Mouse (Mus musculus): Measurements from ENCODE around the gene Gm9945. TPM values are rescaled to one million over a fixed set of nuclear protein-coding genes. Genes with fewer than 3 reads are reported as not detected.

Gene Gm9945
- polyA plus RNA-seq, 1 experiment from 2014 or later: not detected

- Histone ChIP-seq H3K4me1 (ENCODE audit: control insufficient read depth, insufficient read depth, low read length) (peaks cover 17% of the 10 kb centered on the region), H3K4me2 (ENCODE audit: low read length) (no peak overlapping the region), H3K36me3 (ENCODE audit: control insufficient read depth, insufficient read depth, low read length) (no peaks in the 10 kb centered on the region), H3K4me3 (ENCODE audit: low read depth, low read length) (no peak overlapping the region), H3K27ac (ENCODE audit: low read length) (no peak overlapping the region), H3K9ac (ENCODE audit: low read depth, low read length) (no peak overlapping the region), H3K9me3 (replicated peaks; ENCODE audit: control insufficient read depth, low read length, poor library complexity, severe bottlenecking) (no peaks in the 10 kb centered on the region), H3K27me3 (ENCODE audit: control insufficient read depth, insufficient read depth, low read depth, low read length) (peaks cover 6% of the 10 kb centered on the region)
- WGBS: 90% methylated on average over 3 of the region's 3 CpGs
- no peak for ATAC-seq
Observed at GRCm38 (mm10) chr11:53522362-53522761, 42.4 kb downstream of the Gm9945 start.

GRCm38 (mm10) chr11:53522930-53523329 is 43.0 kb downstream of the Gm9945 start:
- peaks cover 3% of the 10 kb centered on the region for H3K27me3 ChIP-seq (ENCODE audit: control insufficient read depth, insufficient read depth, low read depth, low read length)
- H3K27ac ChIP-seq (ENCODE audit: low read length): no peak overlapping the region
- H3K9ac ChIP-seq (ENCODE audit: low read depth, low read length): no peak overlapping the region
- H3K4me1 ChIP-seq (ENCODE audit: control insufficient read depth, insufficient read depth, low read length): peaks cover 17% of the 10 kb centered on the region
- H3K4me2 ChIP-seq (ENCODE audit: low read length): no peak overlapping the region
- 76% methylated on average over 9 of the region's 9 CpGs for WGBS
- no peaks in the 10 kb centered on the region for H3K9me3 ChIP-seq (replicated peaks; ENCODE audit: control insufficient read depth, low read length, poor library complexity, severe bottlenecking)
- no peak overlapping the region for H3K4me3 ChIP-seq (ENCODE audit: low read depth, low read length)
- no peaks in the 10 kb centered on the region for H3K36me3 ChIP-seq (ENCODE audit: control insufficient read depth, insufficient read depth, low read length)
- ATAC-seq: no peak

GRCm38 (mm10) chr11:53523545-53524405 is 43.8 kb downstream of the Gm9945 start:
- Histone ChIP-seq H3K4me1 (ENCODE audit: control insufficient read depth, insufficient read depth, low read length) (peaks cover 19% of the 10 kb centered on the region), H3K27me3 (ENCODE audit: control insufficient read depth, insufficient read depth, low read depth, low read length) (no peaks in the 10 kb centered on the region), H3K9me3 (replicated peaks; ENCODE audit: control insufficient read depth, low read length, poor library complexity, severe bottlenecking) (no peaks in the 10 kb centered on the region), H3K9ac (ENCODE audit: low read depth, low read length) (no peak overlapping the region), H3K36me3 (ENCODE audit: control insufficient read depth, insufficient read depth, low read length) (no peaks in the 10 kb centered on the region), H3K27ac (ENCODE audit: low read length) (no peak overlapping the region), H3K4me2 (ENCODE audit: low read length) (no peak overlapping the region), H3K4me3 (ENCODE audit: low read depth, low read length) (no peak overlapping the region)
- no peak for ATAC-seq
- 84% methylated on average over 14 of the region's 14 CpGs for WGBS

- WGBS: 68% methylated on average over 6 of the region's 6 CpGs
- no peak overlapping the region for H3K4me3 ChIP-seq (ENCODE audit: low read depth, low read length)
- no peaks in the 10 kb centered on the region for H3K9me3 ChIP-seq (replicated peaks; ENCODE audit: control insufficient read depth, low read length, poor library complexity, severe bottlenecking)
- peaks cover 18% of the 10 kb centered on the region for H3K4me1 ChIP-seq (ENCODE audit: control insufficient read depth, insufficient read depth, low read length)
- H3K27ac ChIP-seq (ENCODE audit: low read length): no peak overlapping the region
- no peak for ATAC-seq
- no peak overlapping the region for H3K4me2 ChIP-seq (ENCODE audit: low read length)
- no peak overlapping the region for H3K9ac ChIP-seq (ENCODE audit: low read depth, low read length)
- H3K36me3 ChIP-seq (ENCODE audit: control insufficient read depth, insufficient read depth, low read length): no peaks in the 10 kb centered on the region
- H3K27me3 ChIP-seq (ENCODE audit: control insufficient read depth, insufficient read depth, low read depth, low read length): no peaks in the 10 kb centered on the region
Observed at GRCm38 (mm10) chr11:53524905-53525304, 44.9 kb downstream of the Gm9945 start.

- no peak overlapping the region for H3K27ac ChIP-seq (ENCODE audit: low read length)
- 43% methylated on average over 4 of the region's 4 CpGs for WGBS
- H3K9ac ChIP-seq (ENCODE audit: low read depth, low read length): no peak overlapping the region
- H3K27me3 ChIP-seq (ENCODE audit: control insufficient read depth, insufficient read depth, low read depth, low read length): no peaks in the 10 kb centered on the region
- H3K4me1 ChIP-seq (ENCODE audit: control insufficient read depth, insufficient read depth, low read length): peaks cover 15% of the 10 kb centered on the region
- no peak overlapping the region for H3K4me3 ChIP-seq (ENCODE audit: low read depth, low read length)
- H3K36me3 ChIP-seq (ENCODE audit: control insufficient read depth, insufficient read depth, low read length): no peaks in the 10 kb centered on the region
- no peak for ATAC-seq
- H3K9me3 ChIP-seq (replicated peaks; ENCODE audit: control insufficient read depth, low read length, poor library complexity, severe bottlenecking): no peaks in the 10 kb centered on the region
- H3K4me2 ChIP-seq (ENCODE audit: low read length): no peak overlapping the region
Observed at GRCm38 (mm10) chr11:53525461-53525860, 45.5 kb downstream of the Gm9945 start.

GRCm38 (mm10) chr11:53528397-53529252 is 48.7 kb downstream of the Gm9945 start:
- no peak overlapping the region for H3K4me3 ChIP-seq (ENCODE audit: low read depth, low read length)
- no peak for ATAC-seq
- no peaks in the 10 kb centered on the region for H3K9me3 ChIP-seq (replicated peaks; ENCODE audit: control insufficient read depth, low read length, poor library complexity, severe bottlenecking)
- H3K27me3 ChIP-seq (ENCODE audit: control insufficient read depth, insufficient read depth, low read depth, low read length): no peaks in the 10 kb centered on the region
- 86% methylated on average over 9 of the region's 9 CpGs for WGBS
- no peak overlapping the region for H3K4me2 ChIP-seq (ENCODE audit: low read length)
- H3K4me1 ChIP-seq (ENCODE audit: control insufficient read depth, insufficient read depth, low read length): 0 out of 2 replicates have a peak, but pooled peaks cover 5% of the 10 kb centered on the region
- H3K27ac ChIP-seq (ENCODE audit: low read length): no peak overlapping the region
- H3K36me3 ChIP-seq (ENCODE audit: control insufficient read depth, insufficient read depth, low read length): peaks cover 5% of the 10 kb centered on the region; the same call in 1 of the 2 replicates
- no peak overlapping the region for H3K9ac ChIP-seq (ENCODE audit: low read depth, low read length)

GRCm38 (mm10) chr11:53529253-53529557 is 49.2 kb downstream of the Gm9945 start:
- no peaks in the 10 kb centered on the region for H3K27me3 ChIP-seq (ENCODE audit: control insufficient read depth, insufficient read depth, low read depth, low read length)
- no peaks in the 10 kb centered on the region for H3K9me3 ChIP-seq (replicated peaks; ENCODE audit: control insufficient read depth, low read length, poor library complexity, severe bottlenecking)
- WGBS: 56% methylated on average over 6 of the region's 6 CpGs
- no peak overlapping the region for H3K4me3 ChIP-seq (ENCODE audit: low read depth, low read length)
- peaks cover 9% of the 10 kb centered on the region for H3K36me3 ChIP-seq (ENCODE audit: control insufficient read depth, insufficient read depth, low read length)
- ATAC-seq: no peak
- H3K4me1 ChIP-seq (ENCODE audit: control insufficient read depth, insufficient read depth, low read length): 0 out of 2 replicates have a peak, but pooled peaks cover 5% of the 10 kb centered on the region
- no peak overlapping the region for H3K27ac ChIP-seq (ENCODE audit: low read length)
- H3K4me2 ChIP-seq (ENCODE audit: low read length): no peak overlapping the region
- H3K9ac ChIP-seq (ENCODE audit: low read depth, low read length): no peak overlapping the region

GRCm38 (mm10) chr11:53530001-53530400 is 50.0 kb downstream of the Gm9945 start:
- Histone ChIP-seq H3K27ac (ENCODE audit: low read length) (no peak overlapping the region), H3K4me2 (ENCODE audit: low read length) (no peak overlapping the region), H3K4me1 (ENCODE audit: control insufficient read depth, insufficient read depth, low read length) (0 out of 2 replicates have a peak, but pooled peaks cover 5% of the 10 kb centered on the region), H3K4me3 (ENCODE audit: low read depth, low read length) (no peak overlapping the region), H3K9ac (ENCODE audit: low read depth, low read length) (no peak overlapping the region), H3K27me3 (ENCODE audit: control insufficient read depth, insufficient read depth, low read depth, low read length) (no peaks in the 10 kb centered on the region), H3K9me3 (replicated peaks; ENCODE audit: control insufficient read depth, low read length, poor library complexity, severe bottlenecking) (no peaks in the 10 kb centered on the region), H3K36me3 (ENCODE audit: control insufficient read depth, insufficient read depth, low read length) (peaks cover 15% of the 10 kb centered on the region)
- 83% methylated on average over 9 of the region's 9 CpGs for WGBS
- no peak for ATAC-seq
